In genomic region chr13:23752067-23752741, GRCm38 (mm10) we compare ENCODE assay signal across 8 mouse cellular contexts. TPM values are rescaled to one million over a fixed set of nuclear protein-coding genes. Genes with fewer than 3 reads are reported as not detected.
A peak's percentile ranks its signal among the peaks of the same experiment; 100 is the strongest.
DNase-seq lines count a peak whose midpoint lies in the region; ATAC-seq lines count a peak whose summit lies in the region.
"Not testable (repeated sequence)": the region's sequence is repeated elsewhere in the genome, so short reads cannot be mapped to it uniquely, and the experiment has no call there.

Gene Hist1h3b, plus strand, starts transcription at chr13:23752267.

- peak; percentile 86 for ATAC-seq in hindbrain, embryonic 16.5 days

- H3K4me2 ChIP-seq in hindbrain, embryonic 16.5 days (ENCODE audit: low read length) = peak within 1 kb of the TSS; percentile 79

- not testable (repeated sequence) for H3K4me1 ChIP-seq in hindbrain, embryonic 16.5 days (ENCODE audit: control insufficient read depth, insufficient read depth, low read depth, low read length)

- H3K36me3 ChIP-seq in hindbrain, embryonic 16.5 days (ENCODE audit: control insufficient read depth, insufficient read depth, low read length) = not testable (repeated sequence)

- H3K27ac ChIP-seq in hindbrain, embryonic 16.5 days (ENCODE audit: low read depth, low read length) = peak within 1 kb of the TSS; percentile 93

- peak; percentile 98 for DNase-seq in R1 (ENCODE audit: low read depth, low spot score)
- DNase-seq in cerebellum, postnatal 36 days = peak; percentile 78 to 84
- DNase-seq in frontal cortex, postnatal 36 days (ENCODE audit: low spot score in 2 of 2) = peak; percentile 91 to 97
- peak; percentile 88 for DNase-seq in left cerebral cortex, adult 11 months (ENCODE audit: low spot score)
- peak; percentile 87 to 90 for DNase-seq in lung, postnatal 4 days
- peak; percentile 96 for DNase-seq in retina, postnatal 1 day
- peak; percentile 50 for DNase-seq in urinary bladder, adult 2 months (ENCODE audit: low spot score)

- H3K27me3 ChIP-seq in hindbrain, embryonic 16.5 days (replicated peaks; ENCODE audit: control insufficient read depth, insufficient read depth, low read length) = not testable (repeated sequence)

- WGBS in hindbrain, embryonic 16.5 days = under 1% methylated on average over 16 of the region's 47 CpGs

- H3K9ac ChIP-seq in hindbrain, embryonic 16.5 days (ENCODE audit: low read depth, low read length) = peak within 1 kb of the TSS; percentile 60

- H3K9me3 ChIP-seq in hindbrain, embryonic 16.5 days (ENCODE audit: control insufficient read depth, low read length) = not testable (repeated sequence)

- peak within 1 kb of the TSS; percentile 46 for H3K4me3 ChIP-seq in hindbrain, embryonic 16.5 days (ENCODE audit: low read length)

RNA-seq across cellular contexts. Expression of gene Hist1h3b, which starts in this region (rescaled TPM):
- polyA plus RNA-seq in hindbrain, embryonic 16.5 days (2015; fragmentation: Nextera tagmentation; extraction: Ambion mirVana) = 1.7 and 2.7 TPM in 2 replicates
- polyA plus RNA-seq in urinary bladder, adult 2 months (2012; rRNA removed) = 0.48 and 0.52 TPM in 2 replicates

Comparison
In these comparisons a context has a peak if more than half of its experiments do, and no peak if none do; other contexts are left out.
1. Peak in every context shown above with its lines: DNase-seq, ATAC-seq, H3K4me3 ChIP-seq and H3K27ac ChIP-seq.
2. Peak in DNase-seq in urinary bladder, adult 2 months; RNA of the gene not detected or under 1 TPM.